Mouse (Mus musculus) liver, embryonic 15.5 days (tissue): ENCODE measurements around the gene Trappc6b. TPM values are rescaled to one million over a fixed set of nuclear protein-coding genes. Genes with fewer than 3 reads are reported as not detected.

Source experiments
- ATAC-seq: fragments of 200-750 bp; cut with Nextera tagmentation; 2 replicates; pipeline ENCODE4 v1.8.0; 2017; ENCODE audit warnings: moderate number of reproducible peaks, mild to moderate bottlenecking, moderate library complexity; ENCODE audit not compliant: insufficient read depth
- H3K27ac ChIP-seq: fragments of 300-500 bp; sonication (generic); replicated peaks from 2 replicates; pipeline ENCODE4 v1.5.1; 2015; ENCODE audit warnings: mild to moderate bottlenecking, inconsistent platforms
- H3K27me3 ChIP-seq: fragments of 300-500 bp; sonication (generic); 2 replicates; pipeline ENCODE4 v1.6.1; 2015; ENCODE audit warnings: mild to moderate bottlenecking, inconsistent platforms
- H3K36me3 ChIP-seq: fragments of 300-500 bp; sonication (generic); replicated peaks from 2 replicates; pipeline ENCODE4 v1.6.1; 2015; ENCODE audit warnings: moderate library complexity, mild to moderate bottlenecking, inconsistent platforms
- H3K4me1 ChIP-seq: fragments of 300-500 bp; sonication (generic); replicated peaks from 2 replicates; pipeline ENCODE4 v1.6.1; 2015; ENCODE audit warnings: inconsistent platforms
- H3K4me2 ChIP-seq: fragments of 300-500 bp; sonication (generic); 2 replicates; pipeline ENCODE4 v1.6.1; 2015; ENCODE audit warnings: moderate library complexity, mild to moderate bottlenecking, inconsistent platforms
- H3K4me3 ChIP-seq: fragments of 300-500 bp; sonication (generic); replicated peaks from 2 replicates; pipeline ENCODE4 v1.5.1; 2015; ENCODE audit warnings: mild to moderate bottlenecking, inconsistent platforms
- H3K9ac ChIP-seq: fragments of 300-500 bp; sonication (generic); 2 replicates; pipeline ENCODE4 v1.6.1; 2015; ENCODE audit warnings: moderate library complexity, mild to moderate bottlenecking, inconsistent platforms
- H3K9me3 ChIP-seq: fragments of 300-500 bp; sonication (generic); replicated peaks from 2 replicates; pipeline ENCODE4 v1.6.1; 2016; ENCODE audit warnings: inconsistent platforms
- WGBS: fragments of 180-500 bp; shearing (Covaris S2); methylation state at CpG from one replicate; pipeline ENCODE4 v1.1.7; 2015; ENCODE audit warnings: mixed read lengths; ENCODE audit not compliant: insufficient replicate concordance; 5-methylcytosine and 5-hydroxymethylcytosine counted together
- polyA plus RNA-seq: library from polyadenylated mRNA; unstranded; fragments of >200 nt; fragmentation: Nextera tagmentation; extraction: Ambion mirVana; gene quantifications from 2 replicates; pipeline ENCODE4 v1.2.1, GENCODE M21; 2015

Trappc6b gene
- polyA plus RNA-seq, 1 experiment from 2014 or later, result 46.7 TPM

DNA sequence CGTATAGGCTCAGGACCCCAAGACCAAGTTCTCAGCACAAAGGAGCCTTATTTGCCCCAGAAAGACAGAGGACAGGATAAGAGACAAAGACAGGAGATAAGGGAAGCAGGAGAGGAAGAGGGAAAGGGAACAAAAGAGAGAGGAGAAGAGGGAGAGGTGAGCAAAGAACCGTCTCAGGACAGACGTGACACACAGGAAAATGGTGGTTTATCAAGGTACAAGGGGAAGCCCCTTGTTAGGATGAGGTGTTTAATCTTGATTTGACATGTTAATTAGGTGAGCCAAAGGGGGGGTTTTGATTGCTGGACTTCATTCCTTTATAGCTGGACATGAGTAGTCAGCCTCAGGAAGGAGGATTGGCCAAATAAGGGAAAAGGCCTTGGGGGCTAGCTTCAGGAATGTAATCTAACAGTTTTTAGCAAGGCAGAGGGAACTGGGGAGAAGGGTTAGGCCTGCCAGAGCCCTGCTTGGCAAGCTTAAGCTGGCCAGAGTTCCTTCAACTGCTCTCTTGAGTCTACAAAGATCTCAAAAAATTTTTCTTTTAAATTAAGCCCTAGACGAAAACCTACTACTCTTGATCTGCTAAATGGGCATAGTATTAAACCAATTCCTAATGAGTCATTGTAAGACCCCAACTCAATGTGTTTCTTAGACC lies 5.9 kb downstream of the Trappc6b start:
- 63% methylated on average over 4 of the region's 4 CpGs for WGBS
- Histone ChIP-seq H3K36me3 (peaks cover 55% of the 10 kb centered on the region), H3K4me3 (no peak overlapping the region), H3K4me2 (no peak overlapping the region), H3K27ac (no peak overlapping the region), H3K27me3 (no peaks in the 10 kb centered on the region), H3K4me1 (peaks cover 62% of the 10 kb centered on the region), H3K9me3 (no peaks in the 10 kb centered on the region), H3K9ac (no peak overlapping the region)
- no peak for ATAC-seq

DNA sequence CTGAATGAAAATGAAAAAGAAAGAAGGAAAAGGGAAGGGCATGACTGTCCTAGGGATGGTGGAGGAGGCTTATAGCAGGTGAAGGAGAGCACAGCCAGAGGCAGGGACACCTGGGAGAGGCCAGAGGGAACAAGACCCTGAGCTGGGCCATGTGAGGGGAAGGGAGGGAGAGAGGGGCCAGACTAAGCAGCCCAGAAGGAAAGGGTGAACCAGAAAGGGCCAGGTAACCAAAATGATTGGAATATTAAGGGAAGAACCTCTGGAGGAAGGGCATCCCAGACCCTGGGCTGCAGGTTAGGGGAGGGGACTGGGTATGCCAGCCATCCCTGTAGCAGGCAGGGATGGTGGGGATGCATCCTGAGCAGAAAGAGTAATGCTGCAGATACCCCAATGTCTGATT lies 7.3 kb downstream of the Trappc6b start:
- H3K4me1 ChIP-seq, result peaks cover 54% of the 10 kb centered on the region
- 0 out of 2 replicates have a peak overlapping the region, but pooled peaks have one; percentile 25 for H3K9ac ChIP-seq
- no peaks in the 10 kb centered on the region for H3K27me3 ChIP-seq
- no peak for ATAC-seq
- no peak overlapping the region for H3K4me3 ChIP-seq
- no peak overlapping the region for H3K4me2 ChIP-seq
- no peak overlapping the region for H3K27ac ChIP-seq
- peaks cover 60% of the 10 kb centered on the region for H3K36me3 ChIP-seq
- no peaks in the 10 kb centered on the region for H3K9me3 ChIP-seq

GRCm38 (mm10) chr12:59053166-59053565 lies 8.1 kb downstream of the Trappc6b start:
- WGBS, result 36% methylated on average over 5 of the region's 5 CpGs
- peak; percentile 70 for ATAC-seq
- no peak overlapping the region for H3K9ac ChIP-seq
- H3K27ac ChIP-seq, result peak overlapping the region; percentile 53
- H3K36me3 ChIP-seq, result peaks cover 58% of the 10 kb centered on the region
- no peaks in the 10 kb centered on the region for H3K9me3 ChIP-seq
- H3K27me3 ChIP-seq, result no peaks in the 10 kb centered on the region
- H3K4me1 ChIP-seq, result peaks cover 45% of the 10 kb centered on the region
- H3K4me3 ChIP-seq, result no peak overlapping the region
- peak overlapping the region; percentile 24; the same call in 1 of the 2 replicates for H3K4me2 ChIP-seq

DNA sequence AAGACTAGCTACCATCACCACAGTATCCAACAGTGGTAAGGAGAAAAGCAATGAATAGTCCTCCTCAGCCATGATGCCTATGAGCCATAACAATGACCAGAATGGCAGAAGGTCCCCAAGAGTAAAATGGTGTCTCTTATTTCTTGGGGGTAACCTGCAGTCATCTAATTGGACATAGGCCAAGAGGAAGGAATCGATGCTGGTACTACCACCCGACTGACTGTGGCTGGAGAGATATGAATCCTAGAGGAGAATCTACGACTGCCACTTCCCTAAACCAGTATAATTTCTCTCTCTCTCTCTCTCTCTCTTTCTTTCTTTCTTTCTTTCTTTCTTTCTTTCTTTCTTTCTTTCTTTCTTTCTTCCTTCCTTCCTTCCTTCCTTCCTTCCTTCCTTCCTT lies 8.8 kb downstream of the Trappc6b start:
- Histone ChIP-seq H3K9ac (no peak overlapping the region), H3K4me3 (no peak overlapping the region), H3K36me3 (peaks cover 58% of the 10 kb centered on the region), H3K27me3 (no peaks in the 10 kb centered on the region), H3K4me2 (no peak overlapping the region), H3K9me3 (no peaks in the 10 kb centered on the region), H3K27ac (no peak overlapping the region), H3K4me1 (peaks cover 42% of the 10 kb centered on the region)
- 51% methylated on average over 3 of the region's 3 CpGs for WGBS
- ATAC-seq, result no peak

- ATAC-seq, result peak; percentile 55; the same call in 1 of the 2 replicates
- H3K27me3 ChIP-seq, result no peaks in the 10 kb centered on the region
- peaks cover 23% of the 10 kb centered on the region for H3K4me1 ChIP-seq
- peaks cover 38% of the 10 kb centered on the region for H3K36me3 ChIP-seq
- no peak overlapping the region for H3K4me2 ChIP-seq
- no peak overlapping the region for H3K9ac ChIP-seq
- H3K9me3 ChIP-seq, result no peaks in the 10 kb centered on the region
- 10% methylated on average over 7 of the region's 7 CpGs for WGBS
- H3K4me3 ChIP-seq, result no peak overlapping the region
- H3K27ac ChIP-seq, result peak overlapping the region; percentile 87
These were observed 20.4 kb downstream of the Trappc6b start for GRCm38 (mm10) chr12:59040851-59041250.

- Histone ChIP-seq H3K27me3 (no peaks in the 10 kb centered on the region), H3K4me2 (peak overlapping the region; percentile 58), H3K36me3 (peaks cover 32% of the 10 kb centered on the region), H3K9ac (no peak overlapping the region), H3K4me1 (peaks cover 23% of the 10 kb centered on the region), H3K27ac (peak overlapping the region; percentile 87), H3K4me3 (peak overlapping the region; percentile 28), H3K9me3 (no peaks in the 10 kb centered on the region)
- ATAC-seq, result peak; percentile 86
- 3% methylated on average over 23 of the region's 23 CpGs for WGBS
These were observed 21.1 kb downstream of the Trappc6b start for GRCm38 (mm10) chr12:59039971-59040844.

- H3K4me2 ChIP-seq, result peak overlapping the region; percentile 58; the same call in 1 of the 2 replicates
- H3K27me3 ChIP-seq, result no peaks in the 10 kb centered on the region
- no peak for ATAC-seq
- H3K27ac ChIP-seq, result peak overlapping the region; percentile 87
- H3K4me3 ChIP-seq, result peak overlapping the region; percentile 28; the same call in 1 of the 2 replicates
- H3K9ac ChIP-seq, result no peak overlapping the region
- peaks cover 24% of the 10 kb centered on the region for H3K36me3 ChIP-seq
- no peaks in the 10 kb centered on the region for H3K9me3 ChIP-seq
- H3K4me1 ChIP-seq, result peaks cover 23% of the 10 kb centered on the region
- WGBS, result 63% methylated on average over 10 of the region's 10 CpGs
These were observed 21.9 kb downstream of the Trappc6b start for GRCm38 (mm10) chr12:59039162-59039970.

- Histone ChIP-seq H3K27ac (no peak overlapping the region), H3K4me3 (no peak overlapping the region), H3K36me3 (peaks cover 13% of the 10 kb centered on the region; the same call in 1 of the 2 replicates), H3K9ac (no peak overlapping the region), H3K4me1 (no peaks in the 10 kb centered on the region), H3K4me2 (no peak overlapping the region), H3K27me3 (no peaks in the 10 kb centered on the region), H3K9me3 (no peaks in the 10 kb centered on the region)
- ATAC-seq, result no peak
- 46% methylated on average over 5 of the region's 5 CpGs for WGBS
These were observed 29.2 kb downstream of the Trappc6b start for GRCm38 (mm10) chr12:59032101-59032500.

- Histone ChIP-seq H3K36me3 (peaks cover 78% of the 10 kb centered on the region), H3K9ac (no peak overlapping the region), H3K4me1 (no peaks in the 10 kb centered on the region), H3K27me3 (no peaks in the 10 kb centered on the region), H3K4me3 (no peak overlapping the region), H3K4me2 (no peak overlapping the region), H3K9me3 (no peaks in the 10 kb centered on the region), H3K27ac (no peak overlapping the region)
- 74% methylated on average over 4 of the region's 4 CpGs for WGBS
- ATAC-seq, result no peak
These were observed 40.0 kb downstream of the Trappc6b start for GRCm38 (mm10) chr12:59021306-59021705.

DNA sequence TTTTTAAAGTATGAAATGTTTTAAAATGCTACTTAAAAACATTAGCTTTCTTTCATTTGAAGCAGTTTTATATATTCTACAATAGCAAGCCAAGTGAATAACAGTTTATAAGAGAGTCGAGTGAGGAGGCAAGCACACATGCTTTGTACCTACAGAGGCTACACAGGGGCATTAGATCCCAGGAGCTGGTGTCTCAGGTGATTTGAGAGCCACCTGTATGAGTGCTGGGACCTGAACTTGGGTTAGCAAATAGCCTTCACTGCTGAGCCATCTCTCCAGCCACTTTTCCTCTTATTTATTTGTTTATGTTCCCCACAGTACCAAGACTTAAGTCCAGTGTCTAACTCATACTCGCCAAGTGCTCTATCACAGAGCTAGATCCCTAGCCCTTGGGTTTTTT lies 41.4 kb downstream of the Trappc6b start:
- no peak overlapping the region for H3K9ac ChIP-seq
- no peaks in the 10 kb centered on the region for H3K9me3 ChIP-seq
- no peak overlapping the region for H3K4me3 ChIP-seq
- no peaks in the 10 kb centered on the region for H3K27me3 ChIP-seq
- H3K36me3 ChIP-seq, result peaks cover 75% of the 10 kb centered on the region
- no peak overlapping the region for H3K4me2 ChIP-seq
- no peak overlapping the region for H3K27ac ChIP-seq
- WGBS, result 76% methylated on average over 2 of the region's 2 CpGs
- H3K4me1 ChIP-seq, result peaks cover under 1% of the 10 kb centered on the region
- no peak for ATAC-seq

DNA sequence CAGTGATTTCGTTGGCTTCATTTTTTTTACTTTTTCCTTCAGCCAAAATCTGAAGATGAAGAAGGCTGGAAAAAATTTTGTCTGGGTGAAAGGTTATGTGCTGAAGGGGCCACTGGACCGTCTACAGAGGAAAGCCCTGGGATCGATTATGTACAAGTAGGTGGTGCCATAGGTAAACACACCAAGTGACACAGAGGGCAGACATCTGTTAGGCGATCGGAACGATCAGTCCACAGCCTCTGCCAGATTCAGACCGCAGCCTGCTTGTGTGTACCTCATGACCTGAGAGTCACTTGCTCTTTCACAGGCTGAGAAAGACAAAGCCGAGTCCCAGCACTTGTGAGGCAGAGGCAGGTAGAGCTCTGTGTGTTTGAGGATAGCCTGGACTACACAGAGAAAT lies 43.3 kb downstream of the Trappc6b start:
- Histone ChIP-seq H3K27ac (peak overlapping the region; percentile 29; the same call in 1 of the 2 replicates), H3K36me3 (peaks cover 66% of the 10 kb centered on the region), H3K9me3 (no peaks in the 10 kb centered on the region), H3K4me1 (peaks cover 10% of the 10 kb centered on the region), H3K9ac (no peak overlapping the region), H3K27me3 (no peaks in the 10 kb centered on the region), H3K4me2 (no peak overlapping the region), H3K4me3 (no peak overlapping the region)
- ATAC-seq, result peak; percentile 10; the same call in 1 of the 2 replicates
- WGBS, result 76% methylated on average over 8 of the region's 8 CpGs
